Mouse (Mus musculus): Measurements from ENCODE around the gene Slc48a1.

Slc48a1 gene

DNA sequence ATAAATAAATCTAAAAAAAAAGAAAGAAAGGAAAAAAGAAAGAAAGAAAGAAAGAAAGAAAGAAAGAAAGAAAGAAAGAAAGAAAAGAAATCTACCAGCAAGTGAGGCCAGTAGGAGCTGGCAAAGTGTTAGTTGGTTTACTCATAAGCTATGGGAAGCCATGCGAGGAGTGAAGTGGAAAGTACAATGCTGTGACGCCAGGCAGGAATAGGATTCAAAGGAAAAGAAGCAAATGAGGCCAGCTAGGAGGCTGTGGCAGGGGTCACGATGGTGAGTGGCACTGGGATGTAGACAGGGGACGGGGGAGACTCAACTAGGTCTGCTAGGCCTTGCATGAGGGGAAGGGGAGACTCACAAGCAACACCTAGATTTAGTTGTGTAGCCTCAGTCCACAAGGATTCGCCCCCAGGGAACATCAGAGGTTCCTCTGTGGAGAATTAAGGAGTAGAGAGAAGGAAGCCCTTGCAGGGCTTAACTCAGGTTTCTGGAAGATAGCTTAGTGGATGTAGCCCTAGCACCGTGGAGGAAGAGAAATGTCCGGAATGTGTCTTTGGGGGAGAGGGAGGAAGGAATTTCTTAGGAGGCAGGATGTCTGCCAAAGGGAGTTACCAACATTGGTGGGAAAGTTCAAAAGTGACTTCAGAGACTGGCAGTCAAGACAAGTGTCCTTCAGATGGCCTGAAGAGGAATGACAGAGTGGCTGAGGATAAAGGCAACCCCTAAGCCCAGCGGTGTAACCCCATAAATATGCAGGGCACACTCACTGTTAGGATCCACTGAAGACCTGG, at the start of gene Slc48a1:
Gene Slc48a1 (plus strand): TSS at position 210 of the 788 bp plus-strand sequence.
- in situ Hi-C loops (cut with MboI, MseI) = no loop called here

DNA sequence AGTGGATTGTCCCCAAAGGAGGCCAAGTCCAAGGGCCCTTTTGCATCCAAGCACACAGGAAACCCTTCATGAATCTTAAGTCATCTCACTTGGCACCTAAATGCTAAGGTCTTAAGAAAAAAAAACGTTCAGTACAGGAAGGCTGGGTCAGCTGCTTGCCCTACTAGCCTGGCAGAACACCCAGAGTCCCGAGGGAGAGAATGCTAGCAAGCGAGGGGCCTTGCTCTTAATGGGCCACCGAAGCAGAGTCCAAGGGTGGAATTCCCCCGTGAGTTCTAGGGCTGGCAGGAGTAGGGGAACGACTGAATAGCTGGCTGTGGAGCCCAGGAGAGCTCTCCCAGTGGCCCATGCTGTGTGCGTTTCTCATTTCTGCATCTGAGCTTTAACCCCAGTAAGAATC, 49.5 kb upstream of the Slc48a1 start:
- in situ Hi-C loops (cut with MboI, MseI) = no loop called here

- in situ Hi-C loops (cut with MboI, MseI) = loop anchor here in 1 of 2 experiments (10.0 kb wide), 1 partner anchor 214 kb away; no protein-coding TSS in a partner anchor
These were observed 48.0 kb upstream of the Slc48a1 start for GRCm38 (mm10) chr15:97730365-97730764.

DNA sequence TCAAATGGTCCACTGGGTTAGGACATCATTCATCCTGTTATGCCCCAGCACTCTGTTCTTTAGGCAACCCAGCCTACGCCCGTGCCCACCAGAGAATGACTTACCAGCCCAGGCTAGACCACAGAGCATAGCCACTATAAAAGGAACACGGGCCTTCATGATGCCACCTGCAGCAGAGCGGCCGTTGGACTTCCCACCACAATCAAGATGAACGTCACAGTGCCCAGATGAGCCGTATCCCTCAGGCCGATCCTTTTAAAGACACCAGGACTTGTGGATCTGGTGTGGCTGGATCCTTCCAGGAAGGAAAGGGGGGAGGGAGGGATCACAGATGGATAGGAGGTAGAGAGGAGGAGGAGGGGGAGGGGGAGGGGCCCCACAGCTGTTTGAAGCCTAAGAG, 47.2 kb upstream of the Slc48a1 start, which contains the start of gene Endou:
Gene Endou (minus strand): TSS at position 229 of the 400 bp plus-strand sequence.
- in situ Hi-C loops (cut with MboI, MseI) = loop anchor here in 1 of 2 experiments (10.0 kb wide), 1 partner anchor 214 kb away; no protein-coding TSS in a partner anchor

DNA sequence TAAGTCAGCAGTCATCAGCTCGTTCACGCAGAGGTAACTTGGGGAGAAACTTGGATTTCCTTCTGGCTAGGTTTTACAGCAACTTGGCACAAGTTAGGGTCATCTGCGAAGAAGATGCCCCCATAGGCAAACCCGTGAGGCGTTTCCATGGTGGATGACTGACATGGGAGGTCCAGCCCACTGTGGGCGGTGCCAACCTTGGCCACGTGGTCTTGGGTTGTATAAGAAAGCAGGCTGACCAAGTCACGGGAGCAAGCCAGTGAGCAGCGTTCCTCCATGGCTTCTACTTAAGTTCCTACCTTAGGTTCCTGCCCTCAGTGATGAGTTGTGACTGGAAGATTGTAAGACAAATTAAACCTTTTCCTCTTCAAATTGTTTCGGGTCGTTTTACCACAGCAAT, 46.3 kb upstream of the Slc48a1 start:
- in situ Hi-C loops (cut with MboI, MseI) = loop anchor here in 1 of 2 experiments (10.0 kb wide), 1 partner anchor 213 kb away; no protein-coding TSS in a partner anchor

DNA sequence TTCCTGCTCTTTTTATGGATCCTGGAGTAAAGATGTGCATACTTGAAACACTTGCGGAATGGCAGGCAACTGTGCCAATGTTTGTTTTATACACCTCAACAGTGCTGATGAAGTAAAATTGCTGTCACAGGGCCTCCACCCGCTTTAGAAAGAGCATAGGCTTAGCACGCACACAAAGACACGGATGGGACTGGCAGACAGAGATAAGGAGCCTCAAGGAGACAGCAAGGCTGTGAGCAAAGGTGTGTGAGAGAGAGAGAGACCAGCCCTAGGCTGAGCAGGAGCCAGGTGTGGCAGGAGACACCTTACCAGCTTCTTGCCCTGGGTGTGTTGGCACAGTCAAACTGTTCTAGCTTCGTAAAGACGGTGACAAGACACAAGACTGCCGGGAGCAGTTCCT, 39.4 kb upstream of the Slc48a1 start:
- in situ Hi-C loops (cut with MboI, MseI) = loop anchor here in 1 of 2 experiments (10.0 kb wide), 1 partner anchor 206 kb away; no protein-coding TSS in a partner anchor

DNA sequence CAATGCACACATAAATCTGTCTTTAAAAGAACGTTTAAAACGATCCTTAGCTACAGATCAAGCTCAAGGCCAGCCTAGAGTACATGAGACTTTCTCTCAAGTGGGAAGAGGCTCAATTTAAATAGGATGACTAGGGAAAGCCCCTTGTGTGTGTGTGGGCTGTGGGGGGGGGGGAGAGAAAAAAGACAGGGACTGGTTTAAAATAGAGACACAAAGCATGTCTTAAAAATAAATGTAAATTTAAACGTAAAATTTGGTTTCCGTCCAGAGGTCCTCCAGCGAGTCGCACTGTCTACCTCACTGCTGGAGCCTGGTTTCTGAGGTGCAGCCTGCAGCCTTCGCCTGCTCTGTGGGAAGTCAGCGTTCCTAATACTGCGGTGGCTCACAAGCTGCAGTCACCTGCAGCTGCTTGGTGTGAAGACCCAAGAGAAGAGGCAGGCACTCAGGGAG, 38.0 kb upstream of the Slc48a1 start:
- in situ Hi-C loops (cut with MboI, MseI) = no loop called here

DNA sequence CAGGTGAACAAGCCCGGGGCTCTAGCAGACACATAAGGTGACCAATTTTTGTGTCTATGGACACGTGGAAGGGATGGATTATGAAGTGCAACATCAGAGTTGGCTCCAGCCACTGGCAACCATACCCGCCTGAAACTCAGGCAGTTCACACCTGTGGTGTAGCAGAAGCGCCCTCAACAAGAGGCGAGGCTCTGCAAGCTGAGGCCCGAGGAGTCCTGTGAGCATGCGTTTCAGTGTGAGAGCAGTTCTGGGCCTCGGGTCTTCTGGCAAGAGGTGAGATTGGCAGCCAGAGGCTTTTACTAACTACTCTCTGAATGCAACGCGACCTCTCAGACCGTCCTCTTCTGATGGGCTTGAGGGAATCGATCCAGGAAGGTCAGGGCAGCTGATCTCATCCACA, 36.7 kb upstream of the Slc48a1 start:
- in situ Hi-C loops (cut with MboI, MseI) = no loop called here

DNA sequence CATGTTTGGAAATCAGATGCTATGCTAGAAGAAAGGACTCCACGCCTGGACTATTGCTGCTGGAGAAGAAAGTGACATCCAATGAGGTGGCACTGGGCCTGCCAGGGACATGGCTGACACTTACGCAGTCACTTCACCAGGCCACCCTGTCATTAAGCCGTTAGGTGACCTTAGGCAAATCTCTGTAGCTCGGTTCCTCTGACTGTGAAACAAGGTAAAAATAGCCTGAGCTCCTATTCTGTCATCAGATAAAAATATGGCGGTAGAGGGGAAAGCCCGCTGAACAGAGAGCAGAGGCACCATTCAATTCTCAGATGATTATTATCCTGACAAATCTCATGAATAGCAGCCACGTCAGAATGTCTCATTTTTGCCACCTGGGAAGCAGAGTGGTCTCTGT, 36.2 kb upstream of the Slc48a1 start:
- in situ Hi-C loops (cut with MboI, MseI) = no loop called here

DNA sequence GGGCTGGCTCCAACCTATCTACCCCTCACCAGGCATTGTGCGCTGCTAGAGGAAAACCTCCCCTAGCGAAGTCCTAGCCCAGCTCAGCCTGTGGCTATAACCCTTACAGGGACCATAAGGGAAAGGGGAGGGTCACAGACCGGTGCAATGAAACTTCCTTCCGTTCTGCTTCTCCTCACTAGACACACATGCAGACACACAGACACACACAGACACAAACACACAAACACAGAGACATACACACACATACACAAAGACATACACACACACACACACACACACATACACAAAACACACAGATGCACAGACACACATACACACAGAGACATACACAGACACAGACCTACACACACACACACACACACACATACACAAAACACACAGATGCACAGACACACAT, 35.7 kb upstream of the Slc48a1 start:
- in situ Hi-C loops (cut with MboI, MseI) = no loop called here

DNA sequence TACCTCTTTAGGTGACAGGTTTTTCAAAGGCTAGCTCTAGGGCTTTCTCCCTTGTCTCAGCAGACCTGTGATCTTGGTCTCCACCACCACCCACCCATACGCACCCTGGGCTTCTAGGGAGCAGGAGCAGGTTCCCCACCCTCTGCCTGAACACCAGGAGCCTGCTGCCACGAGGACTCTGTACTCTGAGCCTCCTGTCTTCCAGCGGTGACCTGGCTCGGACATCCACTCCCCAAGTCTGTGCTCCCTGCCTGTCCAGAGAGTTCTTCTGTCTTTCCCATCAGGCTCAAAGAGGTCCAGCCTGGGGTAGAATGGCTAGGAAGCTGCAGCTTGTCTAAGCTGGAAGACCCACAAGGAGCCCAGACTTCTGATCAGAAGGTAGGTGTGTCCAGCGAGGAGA, 35.1 kb upstream of the Slc48a1 start:
- in situ Hi-C loops (cut with MboI, MseI) = no loop called here

DNA sequence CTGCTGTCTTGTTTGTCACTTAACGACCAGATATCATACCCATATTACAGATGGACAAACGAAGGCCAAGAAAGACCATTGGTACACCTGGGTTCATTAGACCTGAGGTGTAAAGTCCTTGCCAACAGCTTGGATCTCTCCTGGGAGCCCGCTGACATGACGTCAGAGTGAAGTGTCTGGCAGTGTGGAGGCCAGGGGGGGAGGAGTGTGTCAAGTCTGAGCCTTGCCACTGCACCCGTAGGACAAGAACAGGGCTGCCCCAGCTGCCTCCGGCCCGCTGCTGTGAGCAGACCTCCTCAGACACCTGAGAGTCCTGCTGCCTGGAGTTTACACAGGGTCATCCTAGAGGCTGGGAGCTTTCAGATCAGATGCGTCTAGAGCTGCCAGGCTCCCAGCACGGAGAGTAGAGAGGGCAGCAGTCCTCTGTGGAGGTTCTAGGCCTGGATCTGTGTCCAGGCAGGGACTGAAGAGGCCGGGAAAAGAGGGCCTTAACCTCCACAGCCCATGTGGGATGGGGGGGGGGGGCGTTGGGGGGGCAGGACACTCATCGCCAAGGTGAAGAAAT, 34.3 kb upstream of the Slc48a1 start:
- in situ Hi-C loops (cut with MboI, MseI) = no loop called here

GRCm38 (mm10) chr15:97744930-97745329, 33.4 kb upstream of the Slc48a1 start:
- in situ Hi-C loops (cut with MboI, MseI) = no loop called here

GRCm38 (mm10) chr15:97745331-97745730, 33.0 kb upstream of the Slc48a1 start:
- in situ Hi-C loops (cut with MboI, MseI) = no loop called here

DNA sequence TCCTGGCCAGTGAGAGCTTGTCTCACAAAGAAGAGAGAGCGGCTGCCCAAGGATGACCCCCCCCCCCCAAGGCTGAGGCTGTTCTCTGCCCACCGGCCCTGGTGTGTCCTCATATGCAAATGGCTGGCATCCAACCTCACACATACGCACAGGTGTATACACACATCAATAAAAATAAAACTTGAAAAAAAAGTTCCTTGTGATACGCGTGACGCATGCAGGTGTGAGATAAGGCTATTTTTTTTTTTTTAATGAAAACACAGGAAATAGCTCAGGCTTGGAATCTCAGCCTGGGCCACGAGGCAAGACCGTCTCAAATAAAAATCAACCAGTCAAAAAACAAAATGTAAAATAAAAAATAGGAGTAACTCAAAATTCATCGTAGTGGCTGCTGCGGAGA, 32.0 kb upstream of the Slc48a1 start:
- in situ Hi-C loops (cut with MboI, MseI) = no loop called here

DNA sequence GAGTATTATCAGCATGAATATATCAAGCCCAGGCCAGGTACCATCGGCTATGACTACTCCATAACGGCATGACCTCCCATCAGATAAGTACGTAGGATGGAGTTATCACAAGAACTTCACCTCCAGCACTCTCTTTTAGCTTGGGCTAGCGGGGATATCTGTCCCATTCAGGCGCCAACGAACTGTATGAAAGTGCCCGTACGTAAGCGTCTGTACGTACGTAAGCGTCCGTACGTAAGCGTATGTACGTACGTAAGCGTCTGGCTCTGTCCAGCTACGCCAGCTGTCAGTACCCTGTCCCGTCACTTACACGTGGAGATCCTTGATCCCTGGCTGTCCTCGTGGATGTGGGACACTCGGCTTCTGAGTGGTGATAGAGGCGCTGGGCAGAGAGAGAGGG, 31.6 kb upstream of the Slc48a1 start:
- in situ Hi-C loops (cut with MboI, MseI) = no loop called here

GRCm38 (mm10) chr15:97747486-97747885, 30.8 kb upstream of the Slc48a1 start:
- in situ Hi-C loops (cut with MboI, MseI) = no loop called here

DNA sequence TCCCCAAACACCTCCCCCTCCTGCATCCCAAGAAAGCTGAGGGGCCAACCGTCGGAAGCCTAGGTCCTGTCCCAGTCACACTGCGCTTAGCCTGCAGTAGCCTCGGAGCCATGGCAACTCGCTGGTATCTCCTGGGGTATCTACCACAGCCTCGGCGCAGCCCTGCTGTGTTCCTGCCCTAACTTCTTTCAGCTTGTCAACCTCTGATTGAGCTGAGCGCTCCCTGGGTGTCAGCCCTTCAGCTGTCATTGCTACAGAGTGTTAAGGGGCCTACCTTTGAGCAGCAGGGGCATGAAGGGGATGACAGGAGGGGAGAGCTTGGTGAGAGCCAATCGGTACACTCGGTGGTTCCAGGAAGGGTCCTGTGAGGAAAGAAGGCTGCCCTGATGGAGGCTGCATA, 30.0 kb upstream of the Slc48a1 start:
- in situ Hi-C loops (cut with MboI, MseI) = no loop called here

DNA sequence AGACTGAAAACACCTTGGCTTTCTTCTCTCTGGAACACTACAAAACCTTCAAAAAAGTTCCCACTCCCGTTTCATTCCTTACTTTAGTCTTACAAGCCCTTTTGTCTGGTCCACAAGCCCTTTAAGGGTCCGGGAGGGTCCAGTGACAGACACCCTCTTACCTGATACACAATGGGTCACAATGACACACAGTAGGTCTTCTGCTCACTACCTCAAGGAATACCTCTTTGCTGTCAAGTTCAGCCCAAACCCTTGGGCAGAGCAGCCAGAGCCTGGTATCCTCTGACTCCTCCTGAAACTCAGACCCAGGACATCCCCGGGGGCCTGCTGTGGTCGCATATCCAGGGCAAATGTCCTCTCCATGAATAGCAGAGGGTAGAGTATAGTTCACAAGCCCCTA, 29.4 kb upstream of the Slc48a1 start:
- in situ Hi-C loops (cut with MboI, MseI) = no loop called here

DNA sequence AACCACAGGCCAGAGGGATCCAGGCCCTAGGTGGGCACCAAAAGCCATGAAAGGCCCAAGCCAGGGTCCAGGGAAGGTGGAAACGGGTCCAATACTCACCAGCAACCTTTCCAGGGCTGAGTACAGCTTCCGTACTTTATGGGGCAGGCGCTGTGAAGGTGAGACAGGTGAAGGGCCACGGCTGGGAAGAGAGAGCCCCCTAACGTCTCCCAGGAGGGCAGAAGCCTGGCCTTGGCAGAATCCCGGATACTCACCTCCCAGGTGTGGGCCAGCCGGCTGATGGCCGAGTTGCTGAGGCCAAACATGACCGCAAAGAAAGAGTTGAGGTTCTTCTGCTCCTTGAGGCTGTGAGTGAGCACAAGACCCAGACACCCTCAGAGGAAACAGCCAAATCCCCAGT, 28.9 kb upstream of the Slc48a1 start:
- in situ Hi-C loops (cut with MboI, MseI) = no loop called here

DNA sequence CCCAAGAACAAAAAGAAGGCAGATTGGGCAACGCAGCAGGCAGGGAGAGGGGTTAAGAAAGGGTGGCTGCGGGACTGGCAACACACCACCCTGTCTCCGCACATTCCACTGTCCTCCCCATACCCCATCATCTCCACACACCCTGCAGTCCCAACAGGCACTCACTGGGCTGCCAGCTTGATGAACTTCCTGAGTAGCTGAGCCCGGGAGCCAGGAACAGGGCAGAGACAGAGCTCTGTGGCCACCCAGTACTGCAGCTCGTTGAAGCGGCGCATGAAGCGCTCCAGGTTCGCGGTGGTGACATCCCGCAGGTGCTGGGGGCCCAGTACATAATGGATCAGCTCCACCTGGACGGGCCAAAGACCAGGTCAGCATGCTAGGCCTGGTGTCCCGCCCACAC, 28.5 kb upstream of the Slc48a1 start:
- in situ Hi-C loops (cut with MboI, MseI) = no loop called here

- in situ Hi-C loops (cut with MboI, MseI) = no loop called here
These were observed 27.6 kb upstream of the Slc48a1 start for GRCm38 (mm10) chr15:97750697-97751096.

- in situ Hi-C loops (cut with MboI, MseI) = no loop called here
These were observed 26.6 kb upstream of the Slc48a1 start for GRCm38 (mm10) chr15:97751676-97752075.

Measured in T-helper 17 cell (primary cell).